Mouse (Mus musculus) A20 (cell line): ENCODE measurements around the gene Erbin.
A peak's percentile ranks its signal among the peaks of the same experiment; 100 is the strongest.

Source experiments
- DNase-seq: peaks from one replicate; pipeline ENCODE4 v3.0.0-alpha.2; 2011; ENCODE audit warnings: low read depth, low spot score

Gene Erbin

DNA sequence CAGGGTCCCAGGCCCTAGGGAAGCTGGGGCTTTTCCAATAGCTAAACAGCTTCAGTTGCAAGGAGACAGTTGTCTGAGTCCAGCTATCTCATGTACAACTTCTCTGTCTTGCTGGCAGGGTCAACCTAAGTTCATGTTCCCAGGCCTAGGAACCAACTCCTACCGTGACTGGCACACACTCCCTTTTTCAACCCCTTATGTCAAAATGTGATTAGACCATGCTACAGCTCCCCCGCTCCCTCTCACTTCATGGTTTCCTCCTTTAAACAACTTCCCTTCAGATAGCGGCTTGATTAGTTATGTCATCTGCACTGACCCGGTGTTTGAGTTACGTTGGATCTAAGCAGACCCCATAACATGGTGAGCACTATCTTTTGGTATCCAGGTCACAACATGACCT, 112.8 kb downstream of the Erbin start:
- DNase-seq = no peak

DNA sequence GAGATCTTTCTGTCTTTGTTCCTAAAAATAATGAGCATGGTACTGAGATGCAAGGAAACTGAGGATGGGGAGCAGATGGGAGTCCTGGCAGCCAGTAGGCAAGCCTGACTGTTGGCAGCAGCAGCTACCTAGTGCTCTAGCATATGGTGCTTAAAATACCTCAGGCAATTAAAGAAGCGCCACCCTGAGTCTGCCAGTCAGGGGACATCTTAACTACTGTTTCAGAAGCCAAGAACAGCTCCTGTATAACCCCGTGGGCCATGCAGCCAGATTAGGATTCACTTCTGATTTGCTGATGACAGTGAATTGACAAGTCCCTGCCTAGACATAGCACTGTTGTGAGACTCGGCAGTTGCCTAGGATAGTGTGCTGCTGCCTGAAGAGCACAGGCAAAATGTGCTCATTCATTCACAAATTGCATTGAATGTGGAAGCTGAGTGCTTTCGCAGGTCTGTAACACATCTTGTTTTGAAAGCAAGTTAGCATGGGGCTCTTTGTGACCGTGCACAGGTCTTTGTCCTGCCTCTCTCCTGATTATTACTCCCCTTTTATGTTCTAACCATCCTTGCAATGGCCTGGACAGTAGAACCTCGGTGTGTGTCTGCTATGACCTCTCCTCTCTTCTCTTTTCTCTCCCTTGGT, 114.0 kb downstream of the Erbin start:
- DNase-seq = no peak

DNA sequence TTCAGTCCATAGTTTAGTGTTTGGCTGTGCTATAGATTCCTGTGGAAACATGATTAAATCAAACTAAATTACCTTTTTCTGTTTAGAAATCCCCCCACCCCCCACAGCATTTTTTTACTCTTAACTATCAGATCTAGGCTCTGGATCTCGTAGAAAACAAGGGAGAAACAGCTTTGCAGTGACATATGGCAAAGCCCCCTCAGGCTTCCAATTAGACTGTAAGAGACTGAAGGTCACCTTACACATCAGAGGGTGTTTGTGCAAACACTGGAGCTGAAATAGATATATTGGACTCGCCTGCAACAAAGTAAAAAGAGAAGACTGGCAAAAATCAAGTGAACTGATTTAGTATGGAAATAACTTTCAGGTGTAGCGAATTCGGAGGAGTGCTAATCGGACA, 116.6 kb downstream of the Erbin start:
- DNase-seq = no peak

DNA sequence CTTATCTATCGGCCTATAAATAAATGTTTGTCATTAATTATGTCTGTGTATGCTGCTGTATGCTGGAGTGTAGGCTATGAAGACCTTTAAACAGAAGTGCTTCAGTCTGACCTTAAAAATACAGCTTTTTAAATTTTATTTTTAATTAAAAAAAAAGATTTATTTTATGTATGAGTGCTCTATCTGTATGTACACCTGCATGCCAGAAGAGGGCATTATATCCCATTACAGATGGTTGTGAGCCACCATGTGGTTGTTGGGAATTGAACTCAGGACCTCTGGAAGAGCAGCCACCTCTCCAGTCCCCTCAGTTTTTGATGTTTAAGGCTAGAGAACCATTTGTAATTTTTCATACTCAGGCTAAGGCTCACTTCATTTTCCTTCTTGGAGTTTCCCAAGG, 119.3 kb downstream of the Erbin start:
- no peak for DNase-seq

DNA sequence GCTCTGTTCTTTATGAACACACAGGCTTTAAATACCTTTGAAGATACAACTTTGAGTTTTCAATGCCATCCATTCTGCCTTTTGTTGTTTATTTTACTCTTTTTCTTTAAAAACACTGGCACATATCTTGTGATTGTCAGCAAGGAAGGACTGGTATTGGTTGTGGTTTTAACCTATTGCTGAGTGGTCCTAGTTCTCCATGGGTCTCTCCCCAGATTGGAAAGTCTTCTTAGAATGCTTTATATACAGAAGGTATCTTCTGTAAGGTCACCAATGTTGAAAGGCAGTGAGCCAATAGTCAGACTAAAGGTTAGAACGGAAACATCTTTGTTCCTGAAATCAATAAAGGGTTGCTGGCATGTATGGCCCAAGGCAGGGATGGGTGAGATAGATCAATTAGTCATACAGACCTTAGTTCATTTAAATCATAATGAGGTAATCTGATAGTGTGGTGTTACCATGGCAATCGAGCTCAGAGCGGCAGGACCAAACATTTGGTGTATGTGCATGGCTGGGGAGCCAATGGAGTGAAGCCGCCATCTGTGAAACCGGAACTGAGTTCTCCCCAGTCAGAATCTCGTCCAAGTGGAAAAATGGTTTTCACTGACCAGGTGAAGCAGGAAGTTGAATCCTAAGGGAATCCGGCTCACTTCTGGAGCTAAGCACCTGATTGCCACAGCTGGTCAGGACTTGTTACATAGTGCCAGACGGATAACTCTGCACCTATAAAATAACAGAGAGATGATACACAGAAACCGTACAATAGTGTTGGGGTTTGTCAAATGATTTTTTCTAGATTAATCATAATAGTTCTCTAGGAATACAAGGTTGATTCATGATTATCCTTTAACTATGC, 125.4 kb downstream of the Erbin start:
- DNase-seq = no peak

DNA sequence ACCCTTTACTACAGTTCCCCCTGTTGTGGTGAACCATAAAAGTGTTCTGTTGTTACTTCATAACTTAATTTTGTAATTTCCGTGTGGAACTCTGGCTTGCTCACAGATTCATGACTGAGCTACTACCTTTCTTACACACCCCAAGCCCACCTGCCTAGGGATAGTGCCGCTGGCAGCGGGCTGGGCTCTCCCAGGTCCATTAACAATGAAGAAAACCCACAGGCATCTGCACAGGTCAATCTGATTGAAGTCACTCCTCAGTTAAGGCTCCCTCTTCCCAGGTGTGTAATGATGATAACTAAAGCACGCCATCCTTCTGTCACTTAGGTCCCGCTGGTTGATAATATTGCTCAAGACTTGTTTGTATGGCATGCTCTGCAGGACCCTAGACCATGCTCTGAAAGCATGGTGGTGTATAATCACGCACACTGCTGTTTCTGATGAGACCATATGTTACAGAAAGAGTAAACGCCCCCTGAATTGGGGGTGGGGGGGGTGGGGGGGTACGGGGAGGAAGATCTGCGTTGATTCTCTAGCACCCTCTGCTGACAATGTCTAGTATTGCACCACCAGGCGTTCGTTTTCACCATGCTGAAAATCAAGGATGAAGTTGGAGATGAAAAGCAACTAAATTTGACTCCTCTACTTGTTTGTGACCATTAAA, 140.3 kb downstream of the Erbin start:
- peak; percentile 65 for DNase-seq

DNA sequence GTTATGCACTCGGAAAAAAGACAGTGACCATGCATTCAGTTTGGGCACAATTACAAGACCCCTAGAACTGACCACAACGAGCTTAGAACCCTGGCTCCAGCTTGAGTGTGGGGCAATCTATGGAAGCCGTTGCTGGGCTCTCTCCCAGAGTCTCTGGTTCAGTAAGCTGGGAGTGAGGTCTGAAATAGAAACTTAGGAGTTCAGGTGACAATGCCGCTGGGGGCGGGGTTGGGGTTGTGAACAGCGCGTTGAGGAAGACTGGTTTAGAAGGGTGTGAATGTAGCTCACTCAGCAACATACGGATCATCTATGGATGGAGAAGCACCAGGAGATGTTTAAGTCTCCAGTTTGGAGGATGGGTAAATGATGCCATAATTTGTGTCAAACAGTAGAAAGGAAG, 143.2 kb downstream of the Erbin start:
- DNase-seq = no peak

DNA sequence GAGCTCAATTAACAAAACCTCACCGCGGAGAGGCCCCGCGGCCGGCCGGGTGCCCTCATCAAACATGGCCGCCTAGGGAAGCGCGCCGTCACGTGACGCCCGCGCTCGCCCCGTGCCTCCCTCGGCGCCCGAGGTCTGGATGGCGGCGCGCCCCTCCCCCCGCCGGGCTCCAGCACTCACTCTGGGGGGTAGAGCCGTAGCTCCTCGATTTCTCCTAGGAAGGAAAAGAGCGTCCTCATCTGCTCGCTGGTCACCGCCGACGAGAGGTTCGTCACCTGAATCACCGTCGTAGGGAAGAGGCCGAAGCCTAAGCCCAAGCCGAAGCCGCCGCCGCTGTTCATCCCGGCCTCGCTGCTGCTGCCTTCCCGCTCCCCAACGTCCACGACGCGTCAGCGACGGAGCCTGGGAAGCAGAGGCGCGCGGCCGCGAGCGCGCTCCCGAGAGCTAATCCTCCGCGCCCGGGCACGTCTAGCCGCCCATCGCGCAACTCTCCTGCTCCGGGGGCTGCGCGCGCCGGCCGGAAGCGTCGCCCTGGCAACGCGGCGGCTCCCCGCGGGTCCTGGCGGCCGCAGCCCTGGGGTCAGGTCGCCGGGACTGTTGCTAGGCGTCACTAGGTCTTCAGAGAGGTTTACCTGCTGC, 146.1 kb downstream of the Erbin start, which contains the start of gene Srek1:
Srek1 (minus strand) TSS at position 490 of the 639 bp plus-strand sequence.
- DNase-seq = peak; percentile 93

DNA sequence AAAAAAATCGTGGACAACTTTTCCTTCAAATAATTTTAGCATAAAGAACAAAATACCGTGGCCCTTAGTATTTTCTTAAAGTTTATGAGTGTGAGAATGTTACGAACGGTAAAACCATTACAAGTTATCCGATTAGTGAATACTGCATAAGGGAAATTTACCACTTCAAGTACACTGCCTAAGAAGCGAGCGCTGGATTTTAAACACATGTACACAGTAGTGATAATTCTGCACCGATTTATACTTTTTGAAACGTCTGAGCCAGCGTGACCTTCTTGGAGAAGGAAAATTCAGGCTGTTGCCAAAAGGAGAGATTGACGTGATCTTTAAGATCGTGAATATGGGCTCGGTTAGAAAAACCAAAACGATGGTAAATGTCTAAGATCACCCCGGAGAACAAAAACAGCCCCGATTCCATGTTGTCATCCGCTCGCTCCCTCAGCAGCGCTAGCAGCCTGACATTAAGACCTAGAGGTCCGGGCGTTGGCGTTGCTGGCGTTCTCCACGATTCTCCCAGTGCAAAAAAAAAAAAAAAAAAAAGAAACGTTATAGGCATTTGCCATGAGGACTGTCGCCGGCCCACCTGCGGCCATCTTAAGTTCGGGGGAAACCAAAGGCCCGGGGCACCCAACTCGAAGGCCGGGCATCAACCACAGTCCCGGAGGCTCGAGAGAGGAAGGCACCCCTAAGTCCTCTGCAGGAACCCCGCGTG, 146.8 kb downstream of the Erbin start:
- no peak for DNase-seq

DNA sequence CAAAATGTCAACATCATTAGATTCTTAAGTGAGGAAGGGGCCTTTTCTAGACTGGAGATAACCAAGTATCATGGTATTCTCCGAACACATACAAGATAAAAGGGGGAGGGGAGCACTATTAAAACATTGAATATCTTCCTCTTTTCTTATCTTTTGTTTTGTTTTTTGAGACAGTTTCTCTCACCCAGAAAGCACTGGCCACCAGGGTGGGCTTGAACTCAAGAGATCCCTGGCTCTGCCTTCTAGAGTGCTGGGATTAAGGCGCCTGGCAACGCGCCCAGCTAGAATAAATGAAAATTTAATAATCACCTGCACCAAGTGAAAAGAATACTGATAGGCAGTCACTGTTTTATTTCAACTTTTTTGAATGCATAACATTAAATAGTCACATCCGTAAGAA, 147.4 kb downstream of the Erbin start:
- peak; percentile 44 for DNase-seq

DNA sequence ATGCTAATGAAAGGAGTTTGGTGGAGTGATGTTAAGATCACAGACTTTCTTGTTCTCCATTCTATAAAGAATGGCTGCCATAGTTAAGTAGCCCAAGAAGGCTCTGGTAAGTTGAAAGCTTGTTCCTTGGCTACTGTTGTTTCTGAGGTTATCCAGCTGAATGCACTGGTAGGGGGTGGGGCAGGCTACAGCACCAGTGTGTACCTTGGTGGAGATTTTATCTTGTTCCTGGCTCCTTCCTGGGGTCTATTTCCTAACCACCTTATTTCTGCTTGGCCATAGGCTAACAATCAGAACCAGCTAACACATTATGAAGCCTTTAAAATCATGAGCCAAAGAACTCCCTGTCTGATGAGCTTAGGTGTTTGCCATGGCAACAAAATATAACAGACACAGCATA, 149.5 kb downstream of the Erbin start:
- peak; percentile 16 for DNase-seq
